8 mouse cellular contexts compared by ENCODE assay signal in genomic region chr5:64802795-64803719, GRCm38 (mm10). TPM values are rescaled to one million over a fixed set of nuclear protein-coding genes. Genes with fewer than 3 reads are reported as not detected.
DNase-seq lines count a peak whose midpoint lies in the region; ATAC-seq and TF ChIP-seq lines count a peak whose summit lies in the region.

Klf3 (plus strand) TSS chr5:64803388.

- H3K9ac ChIP-seq in embryonic facial prominence, embryonic 14.5 days (ENCODE audit: low read depth, low read length): peak within 1 kb of the TSS; percentile 97
- peak within 1 kb of the TSS; percentile 92 for H3K9ac ChIP-seq in limb, embryonic 15.5 days
- peak within 1 kb of the TSS; percentile 84 for H3K9ac ChIP-seq in midbrain, postnatal 0 days (replicated peaks; ENCODE audit: low read length, poor library complexity, severe bottlenecking)

- ATAC-seq in embryonic facial prominence, embryonic 14.5 days (ENCODE audit: low read depth): peak; percentile 92
- ATAC-seq in limb, embryonic 15.5 days (ENCODE audit: insufficient number of reproducible peaks, low FRiP score, low TSS enrichment, low read depth): peak; percentile 93
- ATAC-seq in midbrain, postnatal 0 days (ENCODE audit: low FRiP score): peak; percentile 88

- no peaks in the 10 kb centered on the region for H3K27me3 ChIP-seq in embryonic facial prominence, embryonic 14.5 days (replicated peaks; ENCODE audit: control insufficient read depth, insufficient read depth, low read length)
- no peaks in the 10 kb centered on the region for H3K27me3 ChIP-seq in limb, embryonic 15.5 days
- H3K27me3 ChIP-seq in midbrain, postnatal 0 days (ENCODE audit: insufficient read depth, low read length): no peaks in the 10 kb centered on the region

- no peak; the same call in 1 of the 2 replicates for TF ChIP-seq CTCF in midbrain, postnatal 0 days (IDR thresholded peaks at IDR 0.05)

- H3K4me1 ChIP-seq in embryonic facial prominence, embryonic 14.5 days (ENCODE audit: control insufficient read depth, insufficient read depth, low read length): peaks cover 24% of the 10 kb centered on the region
- peaks cover 26% of the 10 kb centered on the region for H3K4me1 ChIP-seq in limb, embryonic 15.5 days
- H3K4me1 ChIP-seq in midbrain, postnatal 0 days (ENCODE audit: insufficient read depth, low read length): peaks cover 5% of the 10 kb centered on the region; the same call in 1 of the 2 replicates

- peak; percentile 71 for DNase-seq in 416B (ENCODE audit: low read depth)
- peak; percentile 88 to 89 for DNase-seq in adrenal gland, postnatal 4 days (ENCODE audit: low spot score in 2 of 2)
- DNase-seq in embryonic facial prominence, embryonic 14.5 days (ENCODE audit: low spot score): peak; percentile 96
- peak; percentile 92 for DNase-seq in heart, adult 8-10 months (ENCODE audit: low spot score)
- DNase-seq in kidney, adult 8-10 months: peak; percentile 93 to 95
- DNase-seq in midbrain, postnatal 0 days (ENCODE audit: low spot score): peak; percentile 77
- peak; percentile 90 to 95 for DNase-seq in spleen, postnatal 14 days (ENCODE audit: low spot score in 2 of 2)

- peak within 1 kb of the TSS; percentile 89 for H3K4me3 ChIP-seq in embryonic facial prominence, embryonic 14.5 days (ENCODE audit: low read depth, low read length)
- peak within 1 kb of the TSS; percentile 85 for H3K4me3 ChIP-seq in limb, embryonic 15.5 days
- H3K4me3 ChIP-seq in midbrain, postnatal 0 days (ENCODE audit: low read depth, low read length): peak within 1 kb of the TSS; percentile 87

- H3K4me2 ChIP-seq in embryonic facial prominence, embryonic 14.5 days (ENCODE audit: low read depth, low read length): peak within 1 kb of the TSS; percentile 78
- H3K4me2 ChIP-seq in limb, embryonic 15.5 days: peak within 1 kb of the TSS; percentile 60
- H3K4me2 ChIP-seq in midbrain, postnatal 0 days (ENCODE audit: low read depth, low read length, poor library complexity, severe bottlenecking): peak within 1 kb of the TSS; percentile 93

- H3K36me3 ChIP-seq in embryonic facial prominence, embryonic 14.5 days (ENCODE audit: control insufficient read depth, insufficient read depth, low read length): no peaks in the 10 kb centered on the region
- no peaks in the 10 kb centered on the region for H3K36me3 ChIP-seq in limb, embryonic 15.5 days
- H3K36me3 ChIP-seq in midbrain, postnatal 0 days (ENCODE audit: insufficient read depth, low read length): no peaks in the 10 kb centered on the region

- WGBS in embryonic facial prominence, embryonic 14.5 days: 0% methylated on average over 8 of the region's 116 CpGs
- under 1% methylated on average over 68 of the region's 116 CpGs for WGBS in limb, embryonic 15.5 days
- WGBS in midbrain, postnatal 0 days: under 1% methylated on average over 62 of the region's 116 CpGs

- H3K9me3 ChIP-seq in embryonic facial prominence, embryonic 14.5 days (ENCODE audit: control insufficient read depth, low read length): peaks cover 6% of the 10 kb centered on the region; the same call in 1 of the 2 replicates
- H3K9me3 ChIP-seq in limb, embryonic 15.5 days: no peaks in the 10 kb centered on the region
- H3K9me3 ChIP-seq in midbrain, postnatal 0 days (ENCODE audit: low read length): no peaks in the 10 kb centered on the region

- H3K27ac ChIP-seq in embryonic facial prominence, embryonic 14.5 days (replicated peaks; ENCODE audit: low read depth, low read length): peak within 1 kb of the TSS; percentile 98
- H3K27ac ChIP-seq in limb, embryonic 15.5 days: peak within 1 kb of the TSS; percentile 99
- H3K27ac ChIP-seq in midbrain, postnatal 0 days (ENCODE audit: low read depth, low read length): peak within 1 kb of the TSS; percentile 88

RNA-seq across cellular contexts. Expression of gene Klf3, which starts in this region (rescaled TPM):
- total RNA-seq in adrenal gland, postnatal 4 days (2021): 10 to 100 TPM; 87.3 to 91.7 TPM
- 58.5 and 65.5 TPM in 2 replicates for polyA plus RNA-seq in embryonic facial prominence, embryonic 14.5 days (2014; fragmentation: Nextera tagmentation; extraction: Ambion mirVana)
- total RNA-seq in heart, adult 8-10 months (2022): 10 to 100 TPM; 35.2 to 51.2 (median 39.9) TPM
- 86.7 and 89.6 TPM in 2 replicates for polyA plus RNA-seq in limb, embryonic 15.5 days (2015; fragmentation: Nextera tagmentation; extraction: Ambion mirVana)
- total RNA-seq in midbrain, postnatal 0 days (2014; rRNA removed): 12.3 and 14.9 TPM in 2 replicates
- polyA plus RNA-seq in midbrain, postnatal 0 days (2015; fragmentation: Nextera tagmentation; extraction: Ambion mirVana): 26.7 and 28.9 TPM in 2 replicates

Comparison
In these comparisons a context has a peak if more than half of its experiments do, and no peak if none do; other contexts are left out.
1. Peak in every context shown above with its lines: DNase-seq, ATAC-seq, H3K4me3 ChIP-seq and H3K27ac ChIP-seq.